Mouse (Mus musculus): ENCODE data around the gene Lhfpl4. TPM values are rescaled to one million over a fixed set of nuclear protein-coding genes. Genes with fewer than 3 reads are reported as not detected.

The Lhfpl4 gene
- polyA plus RNA-seq, 1 experiment = 0.87 TPM

DNA sequence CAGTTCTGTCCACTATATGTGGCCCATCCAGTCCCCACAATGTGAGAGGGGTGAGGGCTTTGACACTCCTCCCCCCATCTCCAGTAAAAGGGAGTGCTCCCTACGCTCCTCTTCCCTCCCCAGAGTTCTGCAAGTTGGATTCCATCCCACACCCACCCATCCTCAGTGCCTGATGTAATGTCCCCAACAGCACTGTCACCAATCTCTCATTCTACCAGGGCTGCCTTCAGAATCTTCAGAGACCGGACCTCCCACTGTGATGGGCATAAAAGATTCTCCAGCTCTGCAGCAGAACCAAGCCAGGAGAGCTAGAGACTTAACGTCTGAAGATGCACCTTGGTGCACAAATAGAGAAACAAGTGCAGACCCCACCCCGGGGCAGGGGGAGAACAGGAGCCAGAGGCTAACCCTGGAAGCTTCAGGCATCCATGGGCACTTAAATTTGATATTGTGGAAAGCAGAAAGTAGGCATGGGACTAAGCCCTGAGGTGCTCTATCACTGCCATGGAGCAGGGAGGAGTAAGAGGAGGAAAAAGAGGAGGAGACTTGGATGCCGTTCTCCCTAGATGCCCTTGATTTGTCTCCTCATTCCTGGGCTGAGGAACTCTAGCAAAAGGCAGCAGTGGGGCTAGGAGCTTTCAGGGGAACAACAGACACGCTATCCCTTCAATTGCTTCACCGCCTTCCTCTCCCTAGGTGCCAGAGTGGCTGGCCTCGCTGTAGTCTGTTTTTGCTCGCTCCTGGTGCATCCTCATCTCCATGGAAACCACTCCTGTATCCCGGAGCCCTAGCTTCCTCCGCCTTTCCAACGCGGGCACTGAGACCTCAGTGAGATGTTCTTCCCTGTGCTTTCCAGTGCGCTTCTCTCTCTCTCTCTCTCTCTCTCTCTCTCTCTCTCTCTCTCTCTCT lies 16.6 kb downstream of the Lhfpl4 start:
- H3K27ac ChIP-seq (replicated peaks; ENCODE audit: low read depth, low read length) = no peak overlapping the region
- no peak overlapping the region for H3K4me3 ChIP-seq (ENCODE audit: insufficient read depth, low read depth, low read length)
- no peaks in the 10 kb centered on the region for H3K4me1 ChIP-seq (ENCODE audit: control insufficient read depth, insufficient read depth, insufficient read length, low read length)

DNA sequence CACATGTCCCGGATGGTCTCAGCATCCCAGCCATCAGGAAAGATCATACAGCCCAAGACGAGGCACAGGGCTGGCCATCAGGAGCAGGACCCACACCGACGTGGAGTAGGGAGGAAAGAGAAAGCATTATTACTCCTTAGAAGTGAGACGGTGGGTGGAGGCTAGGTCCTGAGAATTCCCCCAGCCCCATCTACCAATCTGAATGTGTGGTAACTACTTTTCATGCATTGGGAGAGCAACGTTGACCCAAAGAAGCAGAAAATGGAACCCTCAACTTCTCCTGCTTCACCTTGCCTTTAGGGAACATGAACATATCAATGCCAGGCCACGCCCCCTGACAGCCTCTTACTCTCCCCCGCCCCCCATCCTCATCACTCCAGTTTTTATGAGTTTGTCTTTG lies 18.6 kb downstream of the Lhfpl4 start:
- Histone ChIP-seq H3K4me1 (ENCODE audit: control insufficient read depth, insufficient read depth, insufficient read length, low read length) (no peaks in the 10 kb centered on the region), H3K27ac (replicated peaks; ENCODE audit: low read depth, low read length) (no peak overlapping the region), H3K4me3 (ENCODE audit: insufficient read depth, low read depth, low read length) (no peak overlapping the region)

- Histone ChIP-seq H3K4me1 (ENCODE audit: control insufficient read depth, insufficient read depth, insufficient read length, low read length) (no peaks in the 10 kb centered on the region), H3K27ac (replicated peaks; ENCODE audit: low read depth, low read length) (no peak overlapping the region), H3K4me3 (ENCODE audit: insufficient read depth, low read depth, low read length) (no peak overlapping the region)
These were observed 19.7 kb downstream of the Lhfpl4 start for GRCm38 (mm10) chr6:113175469-113175868.

DNA sequence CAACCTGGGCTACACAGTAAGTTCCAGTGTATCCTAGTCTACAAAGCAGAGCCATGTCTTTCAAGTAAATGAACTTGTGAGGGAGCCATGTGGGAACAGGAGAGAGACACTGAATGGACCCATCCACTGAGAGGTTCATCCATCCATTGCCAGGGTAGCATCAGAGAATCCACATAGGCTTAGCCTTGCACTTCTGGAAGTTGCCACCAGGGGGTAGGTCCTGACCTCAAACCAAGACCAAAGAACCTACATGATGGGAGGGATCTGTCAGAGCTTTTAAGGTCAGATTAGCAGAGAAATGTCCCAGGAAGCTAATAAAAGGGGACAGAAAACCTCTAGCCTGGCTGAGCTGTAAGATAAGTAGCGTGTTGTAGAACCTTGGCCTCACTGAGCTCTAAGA lies 22.6 kb downstream of the Lhfpl4 start:
- Histone ChIP-seq H3K4me1 (ENCODE audit: control insufficient read depth, insufficient read depth, insufficient read length, low read length) (no peaks in the 10 kb centered on the region), H3K4me3 (ENCODE audit: insufficient read depth, low read depth, low read length) (no peak overlapping the region), H3K27ac (replicated peaks; ENCODE audit: low read depth, low read length) (no peak overlapping the region)

- Histone ChIP-seq H3K4me1 (ENCODE audit: control insufficient read depth, insufficient read depth, insufficient read length, low read length) (no peaks in the 10 kb centered on the region), H3K4me3 (ENCODE audit: insufficient read depth, low read depth, low read length) (no peak overlapping the region), H3K27ac (replicated peaks; ENCODE audit: low read depth, low read length) (no peak overlapping the region)
These were observed 23.2 kb downstream of the Lhfpl4 start for GRCm38 (mm10) chr6:113172011-113172410.

DNA sequence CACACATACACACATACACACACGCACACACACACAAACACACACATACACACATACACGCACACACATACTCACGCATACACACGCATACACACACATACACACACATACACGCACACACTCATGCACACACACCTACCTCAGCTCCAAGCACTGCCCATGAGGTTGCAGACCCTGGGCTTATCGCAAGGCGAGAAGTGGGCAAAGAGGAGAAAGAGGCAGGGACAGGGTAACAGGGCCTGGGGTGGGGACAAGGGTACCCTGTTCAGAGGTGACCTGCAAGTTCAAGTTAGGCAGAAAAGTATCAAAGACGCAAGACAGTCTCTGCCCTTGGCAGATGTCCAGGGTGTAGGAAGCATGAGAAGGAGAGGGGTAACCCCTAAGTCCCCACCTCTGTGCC lies 24.5 kb downstream of the Lhfpl4 start:
- Histone ChIP-seq H3K4me3 (ENCODE audit: insufficient read depth, low read depth, low read length) (no peak overlapping the region), H3K27ac (replicated peaks; ENCODE audit: low read depth, low read length) (no peak overlapping the region), H3K4me1 (ENCODE audit: control insufficient read depth, insufficient read depth, insufficient read length, low read length) (no peaks in the 10 kb centered on the region)

GRCm38 (mm10) chr6:113169852-113170251 lies 25.3 kb downstream of the Lhfpl4 start:
- no peaks in the 10 kb centered on the region for H3K4me1 ChIP-seq (ENCODE audit: control insufficient read depth, insufficient read depth, insufficient read length, low read length)
- H3K27ac ChIP-seq (replicated peaks; ENCODE audit: low read depth, low read length) = no peak overlapping the region
- H3K4me3 ChIP-seq (ENCODE audit: insufficient read depth, low read depth, low read length) = no peak overlapping the region

GRCm38 (mm10) chr6:113168316-113168975 lies 26.7 kb downstream of the Lhfpl4 start:
- H3K4me3 ChIP-seq (ENCODE audit: insufficient read depth, low read depth, low read length) = no peak overlapping the region
- no peak overlapping the region for H3K27ac ChIP-seq (replicated peaks; ENCODE audit: low read depth, low read length)
- no peaks in the 10 kb centered on the region for H3K4me1 ChIP-seq (ENCODE audit: control insufficient read depth, insufficient read depth, insufficient read length, low read length)

DNA sequence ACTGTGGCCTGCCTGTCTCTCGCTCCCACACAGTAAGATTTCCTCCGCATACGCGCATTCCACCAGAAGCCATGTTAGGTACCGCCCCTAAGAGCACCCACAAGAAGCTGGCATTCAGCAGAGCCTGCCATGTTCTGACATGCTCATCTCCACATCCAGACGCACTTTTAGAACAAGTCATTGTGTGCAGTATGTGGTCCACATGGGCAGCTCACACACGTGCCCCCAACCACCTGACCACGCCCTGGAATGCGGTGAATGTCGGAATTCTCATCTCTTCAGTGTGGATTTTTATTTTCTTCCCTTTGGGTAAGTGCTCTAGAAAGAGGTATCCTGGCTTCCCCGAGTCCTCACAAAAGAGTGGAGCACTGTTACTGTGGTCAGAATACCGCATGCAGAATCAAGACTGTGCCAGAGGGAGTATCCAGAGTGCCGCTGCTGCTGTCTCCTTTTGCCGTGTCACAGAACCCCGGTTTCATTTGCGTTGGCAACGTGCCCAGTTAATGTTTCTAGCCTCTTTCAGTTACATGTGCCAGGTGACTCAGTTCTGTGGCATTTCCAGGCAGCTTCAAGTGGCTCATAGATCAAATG lies 28.4 kb downstream of the Lhfpl4 start:
- Histone ChIP-seq H3K27ac (replicated peaks; ENCODE audit: low read depth, low read length) (no peak overlapping the region), H3K4me1 (ENCODE audit: control insufficient read depth, insufficient read depth, insufficient read length, low read length) (no peaks in the 10 kb centered on the region), H3K4me3 (ENCODE audit: insufficient read depth, low read depth, low read length) (no peak overlapping the region)

DNA sequence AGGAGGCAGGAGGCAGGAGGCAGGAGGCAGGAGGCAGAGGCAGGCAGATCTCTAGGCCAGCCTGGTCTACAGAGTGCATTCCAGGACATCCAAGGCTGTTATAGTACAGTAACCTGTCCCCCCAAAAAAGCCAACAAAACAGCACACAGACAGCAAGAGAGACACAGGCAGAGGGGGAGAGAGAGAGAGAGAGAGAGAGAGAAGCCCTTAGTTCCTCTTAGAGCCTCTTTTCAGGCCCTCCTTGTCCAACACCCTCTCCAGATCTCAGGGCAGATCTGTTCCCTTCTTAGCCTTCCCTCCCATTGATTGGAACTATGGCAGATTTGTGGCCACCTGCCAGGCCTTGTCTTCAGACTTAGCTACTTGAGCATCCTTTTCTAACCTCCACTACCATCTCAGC lies 31.7 kb downstream of the Lhfpl4 start:
- Histone ChIP-seq H3K27ac (replicated peaks; ENCODE audit: low read depth, low read length) (no peak overlapping the region), H3K4me1 (ENCODE audit: control insufficient read depth, insufficient read depth, insufficient read length, low read length) (no peaks in the 10 kb centered on the region), H3K4me3 (ENCODE audit: insufficient read depth, low read depth, low read length) (no peak overlapping the region)

- Histone ChIP-seq H3K4me1 (ENCODE audit: control insufficient read depth, insufficient read depth, insufficient read length, low read length) (no peaks in the 10 kb centered on the region), H3K4me3 (ENCODE audit: insufficient read depth, low read depth, low read length) (no peak overlapping the region), H3K27ac (replicated peaks; ENCODE audit: low read depth, low read length) (no peak overlapping the region)
These were observed 33.2 kb downstream of the Lhfpl4 start for GRCm38 (mm10) chr6:113161982-113162381.

GRCm38 (mm10) chr6:113160106-113160505 lies 35.1 kb downstream of the Lhfpl4 start:
- no peak overlapping the region for H3K27ac ChIP-seq (replicated peaks; ENCODE audit: low read depth, low read length)
- no peak overlapping the region for H3K4me3 ChIP-seq (ENCODE audit: insufficient read depth, low read depth, low read length)
- H3K4me1 ChIP-seq (ENCODE audit: control insufficient read depth, insufficient read depth, insufficient read length, low read length) = no peaks in the 10 kb centered on the region

DNA sequence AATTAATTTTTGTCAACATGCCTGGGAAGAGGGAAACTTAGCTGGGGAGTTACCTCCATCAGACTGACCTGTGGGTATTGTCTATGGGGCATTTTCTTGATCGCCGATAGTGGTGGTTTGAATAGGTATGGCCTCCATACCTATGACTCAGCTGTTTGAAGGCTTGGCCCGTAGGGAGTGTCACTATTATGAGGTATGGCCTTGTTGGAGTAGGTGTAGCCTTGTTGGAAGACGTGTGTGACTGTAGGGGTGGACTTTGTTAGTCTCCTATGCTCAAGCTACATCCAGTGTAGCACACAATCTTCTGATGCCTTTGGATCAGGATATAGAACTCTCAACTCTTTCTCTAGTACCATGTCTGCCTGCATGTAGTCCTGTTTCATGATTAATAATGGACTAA lies 39.1 kb downstream of the Lhfpl4 start:
- Histone ChIP-seq H3K4me1 (ENCODE audit: control insufficient read depth, insufficient read depth, insufficient read length, low read length) (no peaks in the 10 kb centered on the region), H3K27ac (replicated peaks; ENCODE audit: low read depth, low read length) (no peak overlapping the region), H3K4me3 (ENCODE audit: insufficient read depth, low read depth, low read length) (no peak overlapping the region)

GRCm38 (mm10) chr6:113154886-113155285 lies 40.3 kb downstream of the Lhfpl4 start:
- H3K4me1 ChIP-seq (ENCODE audit: control insufficient read depth, insufficient read depth, insufficient read length, low read length) = no peaks in the 10 kb centered on the region
- H3K27ac ChIP-seq (replicated peaks; ENCODE audit: low read depth, low read length) = no peak overlapping the region
- H3K4me3 ChIP-seq (ENCODE audit: insufficient read depth, low read depth, low read length) = no peak overlapping the region

DNA sequence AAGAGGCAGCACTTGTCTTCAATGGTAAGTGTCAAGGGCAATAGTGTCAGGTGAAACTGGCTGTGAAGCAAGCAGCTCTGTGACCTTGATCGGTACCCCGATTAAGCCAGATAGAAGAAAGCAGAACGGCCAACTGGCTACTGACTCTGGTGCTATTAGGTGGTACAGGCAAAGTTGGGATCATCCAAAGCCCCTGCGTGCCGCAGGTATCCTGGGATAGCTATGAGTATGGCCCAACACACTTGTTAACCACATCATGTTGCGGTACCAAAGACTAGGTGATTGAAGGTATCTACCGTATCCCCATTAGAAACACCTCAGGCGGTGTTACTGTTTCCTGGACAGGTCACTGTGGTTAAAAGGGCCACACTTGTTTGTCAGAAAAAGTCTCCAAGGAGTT lies 41.1 kb downstream of the Lhfpl4 start:
- no peak overlapping the region for H3K4me3 ChIP-seq (ENCODE audit: insufficient read depth, low read depth, low read length)
- no peak overlapping the region for H3K27ac ChIP-seq (replicated peaks; ENCODE audit: low read depth, low read length)

More for the DNA sequence above, 41.1 kb downstream of the Lhfpl4 start:
- no peaks in the 10 kb centered on the region for H3K4me1 ChIP-seq (ENCODE audit: control insufficient read depth, insufficient read depth, insufficient read length, low read length)
